Mouse (Mus musculus): ENCODE measurements around the gene Twistnb.

The Twistnb gene

DNA sequence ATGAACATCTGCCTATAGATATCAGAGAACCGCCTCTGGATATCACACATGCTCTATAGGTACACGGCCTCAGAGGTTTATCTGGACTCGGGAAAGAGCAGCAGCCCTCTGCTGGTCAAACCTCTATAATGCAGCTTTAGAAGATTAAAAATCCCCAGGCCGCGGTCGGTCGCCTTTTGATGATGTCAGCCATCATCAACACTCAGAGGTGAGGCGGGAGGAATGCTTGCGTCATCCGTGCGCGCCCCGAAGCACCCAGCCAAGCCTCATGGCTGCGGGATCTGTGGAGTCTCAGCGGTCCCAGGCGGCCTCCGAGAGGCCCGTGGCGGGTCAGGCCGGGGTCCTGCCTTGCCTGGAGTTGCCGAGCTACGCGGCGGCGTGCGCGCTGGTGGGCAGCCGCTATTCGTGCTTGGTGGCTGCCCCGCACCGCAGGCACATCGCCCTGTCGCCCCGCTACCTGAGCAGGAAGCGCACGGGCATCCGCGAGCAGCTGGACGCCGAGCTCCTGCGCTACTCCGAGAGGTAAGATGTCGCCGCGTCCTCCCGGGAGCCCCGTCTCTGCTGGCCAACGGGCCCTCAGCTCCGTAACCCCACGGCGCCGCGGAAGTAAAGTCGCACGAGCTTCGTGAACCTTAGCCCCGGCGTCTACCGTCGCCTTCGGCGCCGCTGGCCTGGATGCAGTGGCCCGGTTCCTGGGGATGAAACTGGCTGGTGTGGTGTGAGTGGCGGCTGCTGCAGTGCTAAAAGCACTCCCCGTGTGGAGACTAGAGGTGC, at the start of gene Twistnb:
Twistnb (plus strand) TSS at position 249 of the 774 bp plus-strand sequence.
- peak; percentile 94 to 96 for DNase-seq (ENCODE audit: low spot score in 2 of 2)

DNA sequence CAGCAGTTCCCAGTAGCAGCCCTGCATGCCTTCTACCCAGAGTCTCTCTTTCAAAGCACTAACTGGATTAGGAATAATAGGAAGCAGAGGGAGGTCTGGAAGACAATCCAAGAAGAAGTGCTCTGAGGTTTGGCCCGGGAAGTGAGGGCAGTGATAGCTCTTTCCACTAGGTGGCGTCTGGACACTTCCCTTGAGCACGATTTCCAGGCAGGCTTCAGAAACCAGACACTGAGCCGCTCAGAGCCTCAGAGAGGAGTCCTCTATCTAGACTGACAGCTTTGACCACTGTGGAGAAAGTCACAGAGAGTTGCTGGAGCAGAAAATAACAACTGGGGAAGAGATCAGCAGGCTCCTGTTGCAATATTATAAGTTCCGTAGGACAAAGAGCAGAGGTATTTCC, 40.6 kb upstream of the Twistnb start:
- DNase-seq (ENCODE audit: low spot score in 2 of 2), result peak in 1 of 2 experiments; percentile 60

DNA sequence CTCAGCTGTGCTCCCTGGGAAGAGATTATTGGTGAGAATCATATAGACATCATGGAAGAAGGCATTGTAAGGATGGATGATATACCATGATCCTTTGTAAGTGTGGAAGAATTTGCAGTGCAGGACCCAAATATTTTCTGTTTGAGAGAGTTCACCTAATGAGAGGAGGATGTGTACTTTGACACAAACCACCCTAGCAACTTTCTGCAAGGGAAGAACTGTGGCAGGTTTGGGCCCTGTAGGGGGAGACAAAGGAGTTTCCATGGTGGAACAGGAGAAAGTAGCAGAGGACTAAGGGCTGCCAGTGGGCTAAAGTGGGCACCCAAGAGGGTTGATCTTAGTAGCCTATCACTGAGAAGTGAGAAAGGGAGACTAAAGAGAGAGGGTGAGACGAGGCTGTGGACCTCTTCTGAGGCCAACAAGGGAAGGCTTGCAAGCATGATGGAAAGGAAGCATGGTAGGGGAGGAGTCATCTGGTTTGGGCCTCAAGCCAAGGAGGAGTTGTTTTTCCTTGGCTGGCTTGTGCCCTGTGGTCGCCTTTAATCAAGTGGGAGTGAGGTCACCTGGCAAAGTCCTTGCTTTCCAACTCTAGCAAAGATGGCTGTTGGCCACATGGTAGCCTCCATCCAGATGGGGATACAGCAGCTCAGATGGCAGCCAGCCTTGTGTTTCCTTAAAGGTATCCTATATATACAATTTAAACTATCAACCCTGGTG, 38.4 kb upstream of the Twistnb start:
- DNase-seq (ENCODE audit: low spot score in 2 of 2), result no peak

DNA sequence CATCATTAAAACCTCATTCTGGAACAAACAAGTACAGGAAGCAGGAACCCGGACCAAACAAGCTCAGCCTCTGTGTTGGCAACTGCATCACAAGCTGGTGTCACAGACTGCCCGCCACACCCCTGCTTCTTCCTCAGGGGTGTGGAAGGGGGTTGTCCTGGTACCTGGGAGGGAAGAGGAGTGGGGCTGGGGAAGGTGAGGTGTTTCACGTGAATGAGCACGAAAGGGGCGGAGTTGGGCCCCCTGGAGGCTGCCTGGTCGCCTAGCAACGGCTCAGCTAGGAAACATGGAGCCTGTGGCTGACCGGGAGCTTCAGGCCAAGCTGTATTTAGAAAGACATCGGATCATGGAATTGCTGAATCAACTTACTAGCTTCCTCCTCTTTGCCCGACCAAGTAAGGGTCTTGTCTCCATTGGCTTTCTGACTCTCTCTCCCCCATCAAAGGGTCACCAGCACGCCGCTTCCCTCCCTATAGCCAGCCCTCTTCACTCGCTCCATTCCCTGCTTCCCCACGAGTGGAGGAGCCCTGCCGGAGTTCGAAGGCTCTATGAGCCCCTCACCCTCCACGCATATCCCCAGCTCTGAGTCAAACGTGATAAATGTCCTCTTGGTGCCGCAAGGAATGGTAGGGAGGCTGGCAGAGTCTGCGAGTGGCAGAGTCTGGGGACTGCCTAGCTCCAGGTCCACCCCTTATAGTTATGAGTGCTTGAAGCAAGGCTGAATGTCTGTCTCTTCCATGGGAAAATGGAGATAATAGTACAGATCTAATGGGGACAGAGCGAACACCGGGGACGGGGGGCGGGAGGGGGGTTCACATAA, 34.4 kb upstream of the Twistnb start, which contains the start of gene Efcab10:
Efcab10 (plus strand) TSS at position 51 of the 820 bp plus-strand sequence.
- peak; percentile 39 to 47 for DNase-seq (ENCODE audit: low spot score in 2 of 2)

DNA sequence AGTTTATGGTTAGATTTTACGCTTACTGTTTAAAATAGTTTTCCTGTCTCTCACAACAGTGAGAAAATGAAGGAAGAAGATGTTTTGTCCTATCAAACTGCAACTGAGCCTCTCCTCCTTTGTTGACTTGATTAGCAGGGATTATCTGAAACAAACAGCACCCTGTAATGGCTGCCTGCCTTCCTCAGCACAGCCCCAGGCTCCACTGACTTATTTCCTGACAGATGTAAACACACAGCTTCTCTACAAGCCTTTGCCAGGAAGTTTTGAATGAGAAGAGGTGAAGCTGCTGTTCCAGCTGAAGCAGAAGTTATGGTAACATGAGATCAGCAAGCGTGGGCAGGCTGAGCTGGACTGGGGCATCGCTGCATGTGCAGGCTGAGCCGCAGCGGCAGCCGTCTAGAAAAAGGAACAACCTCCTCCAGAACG, 26.2 kb upstream of the Twistnb start:
- DNase-seq (ENCODE audit: low spot score in 2 of 2), result no peak

DNA sequence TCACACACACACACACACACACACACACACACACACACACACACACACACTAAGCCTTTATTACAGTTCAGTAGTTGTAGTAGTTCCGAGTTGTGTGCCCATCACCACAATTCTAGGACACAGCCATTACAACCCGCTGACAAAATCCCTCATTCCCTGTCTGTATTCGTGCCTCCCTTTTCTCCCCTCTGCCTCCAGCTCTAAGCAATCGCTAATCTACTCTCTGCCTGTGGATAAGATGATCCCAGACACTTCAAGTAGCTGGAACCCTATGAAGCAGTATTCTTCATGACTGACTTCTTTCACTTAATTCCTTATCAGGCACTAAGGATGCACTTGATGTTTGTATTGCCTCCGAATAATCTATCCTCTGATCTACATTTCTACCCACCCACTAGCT, 24.4 kb upstream of the Twistnb start:
- no peak for DNase-seq (ENCODE audit: low spot score in 2 of 2)

DNA sequence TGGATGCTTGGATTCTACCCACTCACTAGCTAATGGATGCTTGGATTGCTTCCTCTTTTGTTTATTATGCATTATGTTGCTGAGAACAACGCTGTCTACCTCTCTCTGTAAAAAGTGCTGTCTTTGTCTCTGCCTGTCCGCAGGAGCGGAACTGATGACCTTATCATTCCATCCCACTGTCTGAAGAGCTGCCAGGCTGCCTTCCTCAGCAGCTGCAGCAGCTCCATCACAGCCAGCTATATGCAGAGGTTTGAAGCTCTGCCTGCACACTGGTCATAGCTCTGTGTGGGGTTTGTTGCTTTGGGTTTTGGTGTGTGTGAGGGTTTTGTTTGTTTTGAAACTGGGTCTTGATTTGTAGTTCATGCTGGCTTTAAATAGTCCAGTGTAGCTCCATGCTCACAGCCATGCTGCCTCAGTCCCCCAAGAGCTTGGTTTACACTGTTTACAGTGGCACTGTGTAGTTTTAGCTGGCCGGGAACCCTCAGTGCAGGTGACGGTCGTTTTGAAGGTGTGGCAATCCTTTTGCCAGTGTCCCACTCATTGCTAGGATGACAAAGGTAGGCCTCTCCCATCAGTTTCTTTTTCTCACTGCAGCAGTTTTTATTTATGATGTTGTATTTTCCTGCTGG, 23.9 kb upstream of the Twistnb start:
- no peak for DNase-seq (ENCODE audit: low spot score in 2 of 2)

DNA sequence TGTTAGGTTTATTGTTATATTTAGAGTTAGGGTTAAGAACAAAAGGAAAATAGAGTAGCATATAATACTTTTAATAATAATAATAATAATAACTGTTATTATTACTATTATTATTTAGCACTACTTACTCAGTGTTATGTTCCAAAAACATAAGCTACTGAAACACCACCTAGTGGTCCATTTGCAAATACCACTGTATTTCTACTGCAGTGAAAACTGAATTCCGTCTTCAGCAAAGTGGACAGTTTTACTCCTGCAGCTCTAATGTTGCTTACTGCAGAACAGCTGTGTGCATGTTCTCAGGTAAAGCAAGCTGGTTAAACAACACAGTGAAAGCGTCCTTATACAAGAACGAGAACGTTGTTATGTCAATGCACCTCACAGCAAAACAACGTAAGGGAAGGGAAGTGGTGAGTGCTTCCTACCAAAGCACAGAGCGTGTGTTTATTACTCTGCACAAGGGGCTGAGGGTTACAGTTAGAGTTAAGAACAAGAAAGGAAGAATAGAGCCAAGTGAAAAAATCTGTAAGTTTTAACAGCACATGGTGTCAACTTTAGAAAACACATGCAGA, 17.8 kb upstream of the Twistnb start:
- no peak for DNase-seq (ENCODE audit: low spot score in 2 of 2)

DNA sequence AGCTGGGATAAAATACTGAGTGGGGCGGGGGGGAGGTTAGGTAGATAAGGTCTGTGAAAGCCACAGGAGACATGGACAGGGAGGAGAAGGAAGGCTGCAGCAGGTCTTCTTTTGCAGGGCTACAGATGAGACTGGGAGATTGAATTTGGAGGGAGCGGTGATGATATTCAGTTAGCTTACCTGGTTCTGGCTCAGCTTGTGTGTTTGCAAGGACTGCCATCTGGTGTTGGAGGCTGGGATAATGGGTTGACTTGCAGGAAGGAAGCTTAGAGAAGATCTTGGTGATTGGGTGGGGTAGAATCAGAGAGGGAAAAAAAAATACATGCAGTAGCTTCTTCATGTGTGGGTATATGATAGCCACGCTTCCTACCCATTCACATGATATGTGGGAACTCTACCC, 5.1 kb upstream of the Twistnb start:
- peak in 1 of 2 experiments; percentile 62 for DNase-seq (ENCODE audit: low spot score in 2 of 2)

DNA sequence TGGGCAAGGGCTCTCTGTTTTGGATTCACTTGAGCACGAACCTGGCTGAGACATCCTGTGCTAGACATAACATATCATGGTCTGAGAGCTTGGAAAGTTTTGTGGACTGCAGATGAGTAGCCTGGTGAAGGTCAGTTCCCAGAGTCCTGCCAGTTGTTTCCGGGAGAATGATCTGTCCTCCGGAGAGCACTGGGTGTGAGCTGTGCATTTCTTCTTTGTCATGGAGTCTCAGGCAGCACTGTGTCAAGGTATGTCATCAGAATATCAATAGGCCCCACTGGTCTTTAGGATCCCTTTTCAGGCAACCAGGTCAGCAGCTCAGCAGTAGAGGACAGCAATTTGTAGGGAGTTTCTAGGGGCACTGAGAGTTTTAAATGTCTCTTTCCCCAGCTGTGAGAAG, 2.1 kb upstream of the Twistnb start:
- no peak for DNase-seq (ENCODE audit: low spot score in 2 of 2)

DNA sequence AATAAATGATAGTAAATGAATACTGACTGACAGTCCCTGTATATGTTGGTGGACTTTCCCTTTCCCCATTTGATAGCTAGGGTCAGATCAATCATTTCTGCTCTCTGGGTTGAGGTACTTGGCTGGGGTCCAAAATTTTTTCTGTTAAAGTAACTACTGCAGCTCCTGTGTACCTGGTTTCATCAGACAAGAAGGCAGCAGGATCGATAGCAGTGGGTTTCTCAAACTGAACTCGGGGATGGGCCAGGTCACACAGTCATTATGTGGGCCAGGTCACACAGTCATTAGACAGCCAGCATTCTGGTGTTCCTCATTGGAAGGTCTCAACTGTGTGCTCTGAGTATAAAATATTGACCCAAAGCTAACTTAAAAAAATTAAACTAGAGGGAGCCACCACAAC, 1.7 kb upstream of the Twistnb start:
- DNase-seq (ENCODE audit: low spot score in 2 of 2), result no peak

DNA sequence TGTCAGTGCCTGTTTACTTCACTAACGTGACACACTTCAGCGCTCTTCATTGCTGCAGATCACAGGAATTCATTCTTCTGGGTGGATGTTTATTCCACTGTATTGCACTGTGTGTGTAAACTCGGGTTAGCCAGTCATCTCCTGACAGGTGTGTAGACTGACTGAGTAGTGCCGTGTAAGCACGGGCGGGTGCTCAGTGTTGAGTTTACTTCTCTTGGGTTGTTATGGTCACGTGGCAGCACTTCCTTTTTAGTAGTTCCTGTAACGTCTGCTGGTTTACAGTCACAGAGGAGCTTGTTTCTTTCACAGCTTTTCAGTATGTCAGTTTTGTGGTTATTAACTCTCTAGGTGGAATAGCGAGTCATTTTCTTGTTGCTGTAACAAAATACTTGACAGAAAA, 4.4 kb downstream of the Twistnb start:
- DNase-seq (ENCODE audit: low spot score in 2 of 2), result no peak

DNA sequence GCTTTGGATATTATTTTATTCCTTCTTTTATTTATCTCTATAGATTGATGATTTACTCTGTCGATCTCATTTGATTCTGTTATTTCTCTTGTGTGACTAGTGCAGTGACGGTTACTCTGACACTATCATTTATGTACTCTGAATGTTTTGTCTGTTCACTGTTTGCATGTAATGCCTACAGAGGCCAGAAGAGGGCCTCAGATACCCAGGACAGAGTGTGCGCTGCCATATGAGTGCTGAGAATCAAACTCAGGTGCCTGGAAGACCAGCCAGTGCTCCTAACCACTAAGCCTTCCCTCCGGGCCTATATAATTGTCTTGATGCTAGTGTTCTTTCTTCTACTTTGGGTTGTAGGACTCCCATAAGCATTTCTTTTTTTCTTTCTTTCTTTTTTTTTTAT, 5.3 kb downstream of the Twistnb start:
- DNase-seq (ENCODE audit: low spot score in 2 of 2), result no peak

DNA sequence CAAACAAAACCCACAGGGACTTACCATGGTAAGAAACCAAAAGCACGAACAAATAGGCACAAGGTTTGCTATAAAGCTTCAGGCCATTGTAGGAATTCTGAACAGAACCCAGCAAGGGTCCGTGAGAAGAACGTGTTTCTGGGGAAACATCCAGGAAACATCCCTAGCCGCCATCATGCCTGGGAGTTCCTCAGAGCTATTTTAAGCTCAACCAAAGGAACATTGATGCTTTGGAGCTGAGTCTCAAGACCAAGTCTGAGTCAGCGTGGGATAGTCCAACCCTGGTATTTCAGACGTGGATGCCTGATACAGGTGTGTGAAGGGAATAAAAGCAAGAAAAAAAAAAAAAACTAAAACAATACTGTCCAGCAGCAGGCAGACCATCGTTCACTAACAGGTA, 26.0 kb downstream of the Twistnb start:
- no peak for DNase-seq (ENCODE audit: low spot score in 2 of 2)

DNA sequence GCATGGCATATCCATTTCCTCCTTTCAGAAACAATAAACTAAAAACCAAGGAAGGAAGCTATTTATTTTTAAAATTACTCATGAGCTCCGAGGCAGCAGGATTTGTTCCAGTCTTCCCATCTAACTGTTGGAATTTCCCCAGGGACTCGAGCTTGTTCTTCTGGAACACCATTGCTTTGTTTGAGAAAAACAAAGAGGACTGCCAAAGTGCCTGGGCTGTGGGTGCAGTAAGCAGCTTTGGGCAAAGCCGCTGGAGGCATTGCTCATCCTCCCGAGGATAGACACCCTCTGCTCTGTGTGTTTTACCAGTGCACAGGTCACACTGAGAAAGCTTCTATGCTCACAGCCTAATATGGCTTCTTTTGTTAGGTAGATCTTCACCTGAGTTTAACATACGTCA, 26.8 kb downstream of the Twistnb start:
- no peak for DNase-seq (ENCODE audit: low spot score in 2 of 2)

DNA sequence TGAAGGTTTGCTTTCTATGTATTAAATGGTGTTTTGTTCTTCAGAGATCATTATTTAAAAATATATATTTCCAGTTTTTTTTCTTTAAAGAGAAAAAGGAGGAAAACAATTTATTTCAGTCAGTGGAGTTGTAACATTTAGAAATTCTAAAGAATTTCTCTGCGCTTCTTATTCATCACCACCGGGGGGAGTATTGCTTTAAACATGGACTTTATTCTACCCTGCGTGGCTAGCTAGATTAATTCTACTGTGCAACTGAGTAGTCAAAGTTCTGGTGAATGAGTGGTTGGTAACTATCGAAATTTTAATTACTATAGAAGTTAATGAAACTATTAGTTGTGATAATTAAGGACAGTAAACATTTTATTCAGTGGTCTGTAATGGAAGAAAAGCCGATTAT, 51.5 kb downstream of the Twistnb start:
- no peak for DNase-seq (ENCODE audit: low spot score in 2 of 2)

DNA sequence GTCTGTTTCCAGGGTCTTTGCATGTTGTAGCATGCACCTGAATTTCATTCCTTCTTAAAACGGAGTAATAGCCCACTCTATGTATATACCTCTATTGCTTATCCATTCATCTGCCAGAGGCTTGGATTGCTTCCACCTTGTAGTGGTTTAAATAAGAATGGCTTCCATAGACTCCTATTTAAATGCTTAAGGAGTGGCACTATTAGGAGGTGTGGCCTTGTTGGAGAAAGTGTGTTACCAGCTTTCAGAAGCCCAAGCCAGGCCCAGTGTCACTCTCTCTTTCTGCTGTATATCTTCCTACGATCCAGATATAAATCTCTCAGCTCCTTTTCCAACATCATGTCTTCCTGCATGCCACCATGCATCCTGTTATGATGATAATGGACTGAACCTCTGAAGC, 53.5 kb downstream of the Twistnb start:
- no peak for DNase-seq (ENCODE audit: low spot score in 2 of 2)

Measured in frontal cortex, postnatal 10 days (tissue).